Mouse (Mus musculus) NIH3T3 (cell line): Measurements from ENCODE around the gene Gm6583.
"Not testable (repeated sequence)": the region's sequence is repeated elsewhere in the genome, so short reads cannot be mapped to it uniquely, and the experiment has no call there.

ENCODE experiments used
- DNase-seq: peaks from one replicate; pipeline ENCODE4 v3.0.0-alpha.2; 2012; ENCODE audit warnings: low read depth

The Gm6583 gene

GRCm38 (mm10) chr5:112324637-112325545 lies 30.9 kb downstream of the Gm6583 start:
- peak; percentile 88 for DNase-seq

GRCm38 (mm10) chr5:112323246-112323645 lies 32.6 kb downstream of the Gm6583 start:
- no peak for DNase-seq

DNA sequence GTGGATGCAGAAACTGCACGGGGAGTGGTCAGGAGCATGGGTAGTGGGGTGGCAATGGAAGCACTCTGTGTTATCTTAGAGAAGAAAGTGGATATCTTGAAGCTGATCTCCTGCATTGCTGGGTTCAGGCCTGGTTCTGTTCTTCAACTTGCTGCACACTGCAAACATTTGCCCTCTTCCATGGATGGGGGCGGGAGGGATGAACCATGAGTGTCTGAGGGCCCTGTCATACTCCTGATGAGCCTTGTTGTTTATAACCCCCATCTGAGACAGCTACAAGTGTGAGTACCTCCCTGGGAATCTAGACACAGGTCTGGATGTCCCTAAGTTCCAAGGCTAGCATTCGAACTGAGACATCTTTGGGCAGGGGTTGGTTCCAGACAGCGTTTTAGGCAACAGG lies 34.5 kb downstream of the Gm6583 start:
- DNase-seq: peak; percentile 66

GRCm38 (mm10) chr5:112320936-112321335 lies 34.9 kb downstream of the Gm6583 start:
- peak; percentile 59 for DNase-seq

DNA sequence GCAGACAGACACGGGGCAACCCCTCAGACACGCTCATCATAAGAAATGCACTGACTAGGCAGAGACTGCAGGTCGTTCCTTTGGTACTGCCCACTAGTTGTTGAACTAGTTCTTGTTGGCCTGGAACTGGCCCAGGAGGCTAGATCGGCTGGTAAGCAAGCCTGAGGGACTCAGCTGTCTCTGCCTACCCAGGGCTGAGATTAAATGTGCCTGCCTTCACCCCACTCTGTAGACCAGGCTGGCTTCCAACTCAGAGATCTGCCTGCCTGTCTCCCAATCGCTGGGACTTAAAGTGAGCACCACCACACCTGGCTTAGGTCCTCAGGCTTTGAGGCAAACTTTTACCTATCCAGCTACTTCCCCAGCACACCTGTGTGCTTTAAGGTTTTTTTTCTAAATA lies 35.5 kb downstream of the Gm6583 start:
- DNase-seq: no peak

GRCm38 (mm10) chr5:112319343-112319742 lies 36.5 kb downstream of the Gm6583 start:
- DNase-seq: not testable (repeated sequence)

GRCm38 (mm10) chr5:112317328-112317727 lies 38.5 kb downstream of the Gm6583 start:
- DNase-seq: no peak

GRCm38 (mm10) chr5:112316468-112316867 lies 39.4 kb downstream of the Gm6583 start:
- DNase-seq: no peak

GRCm38 (mm10) chr5:112313222-112313885 lies 42.5 kb downstream of the Gm6583 start:
- no peak for DNase-seq

DNA sequence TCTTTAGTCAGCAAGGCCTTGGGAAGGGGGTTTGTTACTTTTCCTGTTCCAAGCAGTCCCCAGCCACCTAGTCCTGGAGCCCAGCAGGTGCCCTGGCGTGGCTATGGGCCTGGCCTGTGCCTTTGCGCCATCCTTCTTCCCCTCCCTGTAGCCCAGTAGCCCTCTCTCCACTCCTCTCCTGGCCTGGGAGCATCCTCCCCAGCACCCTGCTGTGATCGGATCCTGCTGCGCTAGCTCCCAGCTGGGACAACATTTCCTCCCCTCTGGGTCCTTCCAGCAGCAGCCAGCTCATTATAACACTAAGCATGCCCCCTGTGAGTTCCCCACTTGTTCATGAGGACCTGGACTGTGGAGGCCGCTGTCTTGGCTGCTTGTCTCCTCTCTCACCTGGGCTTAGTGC lies 50.0 kb downstream of the Gm6583 start:
- DNase-seq: no peak
